Mouse (Mus musculus) macrophage (primary cell): ENCODE data around the gene Tfpt. TPM values are rescaled to one million over a fixed set of nuclear protein-coding genes. Genes with fewer than 3 reads are reported as not detected.
A peak's percentile ranks its signal among the peaks of the same experiment; 100 is the strongest.

Experiments used
- H3K27ac ChIP-seq: fragments of 350-480 bp; formaldehyde crosslinking; 2 replicates; pipeline ENCODE4 v1.9.0; 2021
- H3K36me3 ChIP-seq: fragments of 350-480 bp; formaldehyde crosslinking; 2 replicates; pipeline ENCODE4 v1.9.0; 2021; ENCODE audit errors: inconsistent target
- H3K4me3 ChIP-seq: fragments of 350-480 bp; formaldehyde crosslinking; 2 replicates; pipeline ENCODE4 v1.9.0; 2021; ENCODE audit errors: inconsistent target
- H3K79me2 ChIP-seq: fragments of 350-480 bp; formaldehyde crosslinking; 2 replicates; pipeline ENCODE4 v1.9.0; 2021; ENCODE audit errors: inconsistent target
- WGBS: methylation state at CpG from one replicate; pipeline ENCODE4 v1.1.7; 2026; ENCODE audit warnings: inconsistent platforms; ENCODE audit not compliant: missing documents; 5-methylcytosine and 5-hydroxymethylcytosine counted together
- polyA plus RNA-seq: library from polyadenylated mRNA; stranded (reverse); fragments of 250-400 nt; gene quantifications from 3 replicates; pipeline ENCODE4 v1.2.4, GENCODE M21; 2018; ENCODE audit warnings: inconsistent platforms

Gene Tfpt
- polyA plus RNA-seq, 1 experiment from 2014 or later, result 16.1 TPM

DNA sequence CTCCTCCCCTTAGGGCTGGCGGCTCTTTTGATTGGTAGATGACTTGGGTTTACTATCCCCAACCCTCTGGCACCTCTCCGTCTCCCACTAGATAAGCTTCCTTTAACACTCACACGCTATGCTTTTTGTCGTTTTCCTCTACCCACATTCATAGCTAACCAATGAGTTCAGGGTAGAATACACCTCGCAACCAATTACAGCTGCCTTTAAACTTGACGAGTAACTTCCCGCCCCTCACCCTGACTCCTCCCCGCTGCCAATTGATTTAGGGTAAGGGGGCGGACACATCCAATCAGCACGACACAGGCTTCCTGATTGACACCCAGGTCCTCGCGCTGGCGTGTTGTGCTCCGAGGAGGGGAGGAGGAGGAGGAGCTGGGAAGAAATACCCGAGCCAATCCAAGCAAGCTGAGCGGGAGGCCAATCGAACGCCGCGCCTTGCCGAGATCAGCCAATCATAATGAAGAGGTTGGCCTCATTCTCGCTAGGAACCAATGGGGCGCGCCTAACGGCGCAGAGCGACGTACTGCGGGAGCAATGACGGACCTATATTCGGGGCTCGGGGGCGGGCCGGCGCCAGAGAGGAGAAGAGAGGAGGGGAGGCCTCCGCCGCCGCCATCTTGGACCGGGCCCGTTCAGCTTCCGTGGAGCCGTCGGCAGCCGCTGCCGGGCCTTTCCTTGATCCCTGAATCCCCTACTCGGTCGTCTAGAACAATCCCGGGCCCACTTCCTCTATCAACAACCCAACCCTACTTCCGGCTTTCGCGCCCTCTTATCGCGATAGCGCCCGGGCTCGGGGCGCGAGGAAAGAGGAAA lies 15.2 kb upstream of the Tfpt start, which contains the start of gene Cnot3:
Gene Cnot3, plus strand, starts transcription at position 597 of the 816 bp plus-strand sequence.
- Histone ChIP-seq H3K36me3 (peaks cover 19% of the 10 kb centered on the region; the same call in 1 of the 2 replicates), H3K27ac (peak within 1 kb of the TSS; percentile 78), H3K79me2 (peaks cover 42% of the 10 kb centered on the region), H3K4me3 (peak within 1 kb of the TSS; percentile 58)
- 0% methylated on average over 26 of the region's 58 CpGs for WGBS

- WGBS, result 0% methylated on average over 11 of the region's 11 CpGs
- peaks cover 25% of the 10 kb centered on the region; the same call in 1 of the 2 replicates for H3K36me3 ChIP-seq
These were observed 14.6 kb upstream of the Tfpt start for GRCm38 (mm10) chr7:3644348-3644671.

DNA sequence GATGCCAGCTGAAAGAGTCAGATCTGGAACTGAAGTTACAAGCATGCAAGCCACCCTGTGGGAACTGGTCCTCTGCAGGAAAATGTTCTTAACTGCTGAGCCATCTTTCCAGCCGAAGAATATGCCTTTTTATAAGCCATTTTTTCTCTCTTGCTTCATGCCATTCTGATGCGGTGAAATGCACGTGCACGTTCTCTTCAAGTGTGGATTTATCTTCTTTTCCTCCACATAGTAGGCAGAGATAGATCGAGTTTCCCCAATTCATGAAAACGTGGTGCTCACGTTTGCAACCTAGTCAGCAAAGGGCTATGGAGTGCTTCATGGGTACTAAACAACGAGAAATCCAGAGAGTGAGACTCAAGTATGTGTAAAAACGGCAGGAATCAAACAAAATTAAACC lies 14.1 kb upstream of the Tfpt start:
- Histone ChIP-seq H3K27ac (peak overlapping the region; percentile 46), H3K36me3 (peaks cover 30% of the 10 kb centered on the region), H3K79me2 (peaks cover 32% of the 10 kb centered on the region), H3K4me3 (peak overlapping the region; percentile 41)
- 4% methylated on average over 9 of the region's 9 CpGs for WGBS

More at GRCm38 (mm10) chr7:3644348-3644671, 14.6 kb upstream of the Tfpt start:
- Histone ChIP-seq H3K4me3 (peak overlapping the region; percentile 41), H3K79me2 (peaks cover 37% of the 10 kb centered on the region), H3K27ac (peak overlapping the region; percentile 46)

GRCm38 (mm10) chr7:3643412-3643811 lies 13.7 kb upstream of the Tfpt start:
- 5% methylated on average over 5 of the region's 5 CpGs for WGBS
- Histone ChIP-seq H3K4me3 (peak overlapping the region; percentile 41; the same call in 1 of the 2 replicates), H3K36me3 (peaks cover 34% of the 10 kb centered on the region)

DNA sequence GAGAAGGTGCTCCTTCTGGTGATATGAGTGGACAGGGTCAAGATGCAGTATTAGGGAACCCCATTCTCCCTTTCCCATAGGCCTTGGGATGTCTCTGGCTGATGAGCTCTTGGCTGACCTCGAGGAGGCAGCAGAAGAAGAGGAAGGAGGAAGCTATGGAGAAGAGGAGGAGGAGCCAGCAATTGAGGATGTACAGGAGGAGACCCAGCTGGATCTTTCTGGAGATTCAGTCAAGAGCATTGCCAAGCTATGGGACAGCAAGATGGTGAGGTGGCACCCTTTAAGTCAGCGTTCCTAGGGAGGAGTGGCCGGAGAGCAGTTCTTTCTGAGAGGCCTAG lies 718 bp upstream of the Tfpt start:
- Histone ChIP-seq H3K27ac (peak overlapping the region; percentile 76), H3K79me2 (peaks cover 59% of the 10 kb centered on the region), H3K4me3 (peak overlapping the region; percentile 95), H3K36me3 (peaks cover 37% of the 10 kb centered on the region)
- WGBS, result 53% methylated on average over 3 of the region's 3 CpGs

More at GRCm38 (mm10) chr7:3643412-3643811, 13.7 kb upstream of the Tfpt start:
- Histone ChIP-seq H3K27ac (peak overlapping the region; percentile 46), H3K79me2 (peaks cover 28% of the 10 kb centered on the region)

- WGBS, result 38% methylated on average over 4 of the region's 4 CpGs
- H3K27ac ChIP-seq, result peak overlapping the region; percentile 76
- H3K4me3 ChIP-seq, result peak overlapping the region; percentile 95
- peaks cover 33% of the 10 kb centered on the region for H3K36me3 ChIP-seq
- H3K79me2 ChIP-seq, result peaks cover 63% of the 10 kb centered on the region
These were observed 699 bp downstream of the Tfpt start for GRCm38 (mm10) chr7:3629030-3629429.

- H3K79me2 ChIP-seq, result peaks cover 25% of the 10 kb centered on the region
- peak within 1 kb of the TSS; percentile 97 for H3K4me3 ChIP-seq
- under 1% methylated on average over 32 of the region's 32 CpGs for WGBS
- peaks cover 22% of the 10 kb centered on the region for H3K36me3 ChIP-seq
- peak within 1 kb of the TSS; percentile 60 for H3K27ac ChIP-seq
These were observed 12.3 kb downstream of the Tfpt start, which contains the start of gene Ndufa3 for GRCm38 (mm10) chr7:3617242-3617995. Gene Ndufa3, plus strand, starts transcription at chr7:3617373.

GRCm38 (mm10) chr7:3616389-3617241 lies 13.1 kb downstream of the Tfpt start:
- H3K4me3 ChIP-seq, result peak overlapping the region; percentile 97

GRCm38 (mm10) chr7:3616057-3616388 lies 13.7 kb downstream of the Tfpt start, which contains the start of gene Oscar:
Gene Oscar, minus strand, starts transcription at chr7:3616157.
- 73% methylated on average over 4 of the region's 4 CpGs for WGBS
- Histone ChIP-seq H3K79me2 (peaks cover 25% of the 10 kb centered on the region), H3K4me3 (peak within 1 kb of the TSS; percentile 97), H3K36me3 (peaks cover 15% of the 10 kb centered on the region), H3K27ac (no peak within 1 kb of the TSS)

More at GRCm38 (mm10) chr7:3616389-3617241, 13.1 kb downstream of the Tfpt start:
- Histone ChIP-seq H3K79me2 (peaks cover 25% of the 10 kb centered on the region), H3K36me3 (peaks cover 15% of the 10 kb centered on the region), H3K27ac (peak overlapping the region; percentile 60; the same call in 1 of the 2 replicates)
- 48% methylated on average over 6 of the region's 6 CpGs for WGBS

GRCm38 (mm10) chr7:3614021-3614420 lies 15.7 kb downstream of the Tfpt start:
- Histone ChIP-seq H3K4me3 (no peak overlapping the region), H3K79me2 (peaks cover 19% of the 10 kb centered on the region), H3K36me3 (peaks cover under 1% of the 10 kb centered on the region; the same call in 1 of the 2 replicates), H3K27ac (no peak overlapping the region)
- WGBS, result 44% methylated on average over 3 of the region's 3 CpGs

- no peaks in the 10 kb centered on the region for H3K36me3 ChIP-seq
- 86% methylated on average over 13 of the region's 13 CpGs for WGBS
- no peak overlapping the region for H3K4me3 ChIP-seq
- no peaks in the 10 kb centered on the region for H3K79me2 ChIP-seq
- H3K27ac ChIP-seq, result no peak overlapping the region
These were observed 18.7 kb downstream of the Tfpt start for GRCm38 (mm10) chr7:3611006-3611405.

DNA sequence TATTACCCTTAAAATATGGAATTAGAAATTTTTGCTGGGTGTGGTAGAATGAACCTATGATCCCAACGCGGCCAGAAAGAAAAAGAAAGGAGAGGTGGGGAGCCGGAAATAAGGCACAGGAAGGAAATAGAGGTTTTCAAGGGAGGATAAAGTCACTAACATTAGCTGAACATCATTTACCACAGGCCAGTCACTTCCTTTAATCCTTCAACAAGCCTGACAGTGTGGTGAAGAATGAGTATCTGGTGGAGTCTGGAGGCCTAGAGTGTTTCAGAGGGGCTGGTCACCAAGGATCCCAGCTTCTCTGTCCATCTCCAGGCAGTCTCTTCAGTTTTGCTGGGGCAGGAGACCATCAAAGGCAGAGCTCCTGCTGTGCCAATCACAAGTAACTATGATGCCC lies 19.3 kb downstream of the Tfpt start:
- Histone ChIP-seq H3K4me3 (no peak overlapping the region), H3K27ac (no peak overlapping the region), H3K36me3 (no peaks in the 10 kb centered on the region), H3K79me2 (no peaks in the 10 kb centered on the region)
- 25% methylated on average over 2 of the region's 3 CpGs for WGBS

- no peaks in the 10 kb centered on the region for H3K79me2 ChIP-seq
- WGBS, result 52% methylated on average over 3 of the region's 3 CpGs
- no peaks in the 10 kb centered on the region for H3K36me3 ChIP-seq
- H3K27ac ChIP-seq, result no peak overlapping the region
- no peak overlapping the region for H3K4me3 ChIP-seq
These were observed 20.6 kb downstream of the Tfpt start for GRCm38 (mm10) chr7:3609082-3609481.

- Histone ChIP-seq H3K27ac (no peak overlapping the region), H3K79me2 (no peaks in the 10 kb centered on the region), H3K4me3 (no peak overlapping the region), H3K36me3 (no peaks in the 10 kb centered on the region)
- 95% methylated on average over 3 of the region's 3 CpGs for WGBS
These were observed 21.1 kb downstream of the Tfpt start for GRCm38 (mm10) chr7:3608668-3609067.
